Mouse (Mus musculus): ENCODE results near the gene Ifna12. TPM values are rescaled to one million over a fixed set of nuclear protein-coding genes. Genes with fewer than 3 reads are reported as not detected.
A peak's percentile ranks its signal among the peaks of the same experiment; 100 is the strongest.
"Not testable (repeated sequence)": the region's sequence is repeated elsewhere in the genome, so short reads cannot be mapped to it uniquely, and the experiment has no call there.

The Ifna12 gene
- not detected in 2 replicates for polyA plus RNA-seq (2016; fragmentation: Nextera tagmentation; extraction: Ambion mirVana)

DNA sequence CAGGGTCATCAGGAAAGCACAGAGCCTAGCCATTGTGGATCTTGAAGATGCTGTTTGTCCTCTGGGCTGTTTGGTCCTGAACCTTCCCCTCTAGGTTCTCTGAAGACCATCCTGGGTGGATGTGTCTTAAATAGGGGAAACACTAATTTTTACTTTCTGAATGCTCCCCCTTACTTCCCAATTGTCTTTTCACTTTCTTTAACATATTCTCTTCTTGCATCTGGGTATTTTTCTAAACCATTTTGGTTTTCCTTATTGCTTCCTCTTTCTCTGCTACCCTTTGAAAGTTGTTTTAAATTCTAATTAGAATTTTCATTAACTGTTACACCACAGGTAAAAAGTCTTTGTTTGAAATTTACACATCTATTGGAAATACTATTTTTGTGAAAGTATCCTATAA lies at the start of gene Ifna12:
Gene Ifna12 (minus strand): TSS at position 101 of the 400 bp plus-strand sequence.
- no peaks in the 10 kb centered on the region for H3K4me1 ChIP-seq (replicated peaks)

DNA sequence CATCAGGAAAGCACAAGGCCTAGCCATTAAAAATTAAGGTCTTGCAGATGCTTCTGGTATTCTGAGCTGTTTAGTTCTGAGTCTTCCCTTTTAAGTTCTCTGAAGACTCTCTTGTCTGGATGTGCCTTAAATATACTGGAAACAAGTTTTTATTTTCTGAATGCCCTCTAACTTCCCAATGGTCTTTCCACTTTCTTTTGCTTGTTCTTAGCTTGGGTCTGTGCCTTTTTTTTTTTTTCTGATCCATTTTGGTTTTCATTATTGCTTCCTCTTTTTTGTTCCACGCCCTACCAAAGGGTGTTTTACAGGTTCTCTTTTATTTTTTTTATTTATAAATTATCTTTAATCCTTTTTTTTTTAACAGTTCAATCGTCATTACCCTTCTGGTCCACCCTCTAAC lies 41.2 kb upstream of the Ifna12 start, which contains the start of gene Ifna13:
Gene Ifna13 (minus strand): TSS at position 101 of the 400 bp plus-strand sequence.
- Histone ChIP-seq H3K4me3 (replicated peaks) (no peak within 1 kb of the TSS), H3K27ac (0 out of 2 replicates have a peak within 1 kb of the TSS, but pooled peaks have one; percentile 35), H3K36me3 (no peaks in the 10 kb centered on the region), H3K4me1 (replicated peaks) (no peaks in the 10 kb centered on the region), H3K9ac (replicated peaks) (no peak within 1 kb of the TSS), H3K4me2 (no peak within 1 kb of the TSS), H3K27me3 (no peaks in the 10 kb centered on the region), H3K9me3 (no peaks in the 10 kb centered on the region)
- WGBS, result 56% methylated on average over 2 of the region's 2 CpGs
- no peak for ATAC-seq (ENCODE audit: insufficient number of reproducible peaks, insufficient read depth, low FRiP score, low TSS enrichment, low read depth)

More for the DNA sequence above, at the start of gene Ifna12:
- Histone ChIP-seq H3K9me3 (no peaks in the 10 kb centered on the region), H3K27ac (no peak within 1 kb of the TSS), H3K27me3 (no peaks in the 10 kb centered on the region), H3K4me3 (replicated peaks) (no peak within 1 kb of the TSS), H3K36me3 (no peaks in the 10 kb centered on the region), H3K4me2 (no peak within 1 kb of the TSS), H3K9ac (replicated peaks) (no peak within 1 kb of the TSS)
- ATAC-seq (ENCODE audit: insufficient number of reproducible peaks, insufficient read depth, low FRiP score, low TSS enrichment, low read depth), result no peak

DNA sequence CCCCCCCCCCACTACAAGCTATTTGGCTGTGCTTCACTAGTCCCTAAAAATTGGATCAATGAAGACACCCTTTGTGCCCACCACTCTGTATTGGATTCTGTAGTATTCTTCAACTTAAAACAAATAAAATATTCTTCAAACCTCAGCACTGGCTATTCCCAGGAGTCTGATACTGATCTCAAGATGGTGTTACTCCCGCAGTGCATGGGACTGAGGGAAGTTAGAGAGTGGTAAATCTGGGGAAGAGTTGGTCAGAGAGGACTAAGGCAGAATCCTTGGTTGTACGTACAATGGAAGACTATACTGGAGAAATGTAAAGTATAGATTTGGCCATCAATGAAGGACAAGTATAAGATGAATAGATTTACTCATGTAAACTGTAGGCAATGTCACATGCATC lies 39.4 kb upstream of the Ifna12 start:
- H3K27ac ChIP-seq, result no peak overlapping the region
- H3K4me3 ChIP-seq (replicated peaks), result no peak overlapping the region
- ATAC-seq (ENCODE audit: insufficient number of reproducible peaks, insufficient read depth, low FRiP score, low TSS enrichment, low read depth), result no peak
- WGBS, result 42% methylated on average over 2 of the region's 2 CpGs
- H3K9ac ChIP-seq (replicated peaks), result no peak overlapping the region
- no peaks in the 10 kb centered on the region for H3K27me3 ChIP-seq
- no peaks in the 10 kb centered on the region for H3K4me1 ChIP-seq (replicated peaks)
- no peak overlapping the region for H3K4me2 ChIP-seq
- H3K36me3 ChIP-seq, result no peaks in the 10 kb centered on the region
- H3K9me3 ChIP-seq, result no peaks in the 10 kb centered on the region

DNA sequence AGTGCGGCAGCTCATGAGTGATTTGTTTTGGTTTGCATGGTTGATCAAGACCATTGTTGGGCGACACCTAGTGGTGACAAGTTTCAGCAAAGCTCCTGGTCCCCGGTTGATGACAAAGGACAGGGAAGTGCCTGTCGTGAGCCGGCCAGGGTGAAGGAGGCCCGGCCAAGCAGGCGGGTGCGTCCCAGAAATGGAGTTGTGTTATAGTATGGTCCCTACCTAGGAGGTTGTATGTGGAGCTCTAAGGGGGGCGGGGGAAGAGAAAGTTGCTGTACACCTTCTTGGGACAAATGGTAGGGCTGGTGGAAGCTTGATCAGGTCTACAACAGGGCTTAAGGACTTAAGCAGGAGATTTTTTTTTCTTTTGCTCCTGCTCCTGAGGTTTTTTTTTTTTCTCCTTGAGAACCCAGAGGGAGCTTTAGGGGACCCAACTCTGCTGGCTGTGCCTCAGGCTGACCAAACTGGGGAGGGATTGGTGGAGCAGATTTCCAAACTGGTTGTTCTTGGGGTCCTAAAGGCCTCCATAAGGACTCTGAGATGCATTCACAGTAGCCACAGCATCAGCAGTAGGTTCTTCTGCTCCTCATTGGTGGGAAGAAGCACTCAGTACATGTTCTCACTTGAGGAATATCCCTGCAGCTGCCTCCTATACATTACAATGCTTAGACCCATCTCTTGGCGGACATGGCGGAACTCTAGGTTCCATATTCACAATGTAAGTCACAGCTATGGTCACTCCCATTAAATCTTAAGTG lies 38.1 kb upstream of the Ifna12 start:
- Histone ChIP-seq H3K27me3 (no peaks in the 10 kb centered on the region), H3K9me3 (no peaks in the 10 kb centered on the region), H3K27ac (0 out of 2 replicates have a peak overlapping the region, but pooled peaks have one; percentile 12), H3K4me3 (replicated peaks) (peak overlapping the region; percentile 32), H3K4me2 (peak overlapping the region; percentile 50), H3K36me3 (no peaks in the 10 kb centered on the region), H3K9ac (replicated peaks) (no peak overlapping the region), H3K4me1 (replicated peaks) (no peaks in the 10 kb centered on the region)
- WGBS, result 15% methylated on average over 11 of the region's 11 CpGs
- ATAC-seq (ENCODE audit: insufficient number of reproducible peaks, insufficient read depth, low FRiP score, low TSS enrichment, low read depth), result peak; percentile 94

DNA sequence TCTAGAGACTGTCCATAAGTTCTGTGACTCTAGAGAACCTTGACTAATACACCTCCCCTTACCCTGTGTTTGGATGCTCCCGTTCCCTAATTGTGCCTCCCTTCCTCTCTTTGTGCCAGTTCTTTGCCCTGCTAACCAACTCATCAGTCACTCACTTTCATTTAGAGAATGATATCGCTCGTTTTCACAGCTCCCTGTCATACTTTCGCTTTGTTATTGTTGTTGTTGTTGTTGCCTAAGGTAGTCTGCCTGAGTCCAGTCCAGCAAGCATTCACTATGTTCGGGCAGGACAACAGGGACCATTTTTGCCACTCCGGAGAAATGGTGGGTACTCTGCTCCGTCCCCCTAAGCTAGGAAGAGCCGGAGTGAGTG lies 37.5 kb upstream of the Ifna12 start:
- peak overlapping the region; percentile 50 for H3K4me2 ChIP-seq
- no peaks in the 10 kb centered on the region for H3K4me1 ChIP-seq (replicated peaks)
- 0 out of 2 replicates have a peak overlapping the region, but pooled peaks have one; percentile 12 for H3K27ac ChIP-seq
- H3K4me3 ChIP-seq (replicated peaks), result peak overlapping the region; percentile 32
- no peaks in the 10 kb centered on the region for H3K27me3 ChIP-seq
- H3K36me3 ChIP-seq, result no peaks in the 10 kb centered on the region
- H3K9me3 ChIP-seq, result no peaks in the 10 kb centered on the region
- ATAC-seq (ENCODE audit: insufficient number of reproducible peaks, insufficient read depth, low FRiP score, low TSS enrichment, low read depth), result no peak
- WGBS, result 64% methylated on average over 8 of the region's 8 CpGs
- no peak overlapping the region for H3K9ac ChIP-seq (replicated peaks)

DNA sequence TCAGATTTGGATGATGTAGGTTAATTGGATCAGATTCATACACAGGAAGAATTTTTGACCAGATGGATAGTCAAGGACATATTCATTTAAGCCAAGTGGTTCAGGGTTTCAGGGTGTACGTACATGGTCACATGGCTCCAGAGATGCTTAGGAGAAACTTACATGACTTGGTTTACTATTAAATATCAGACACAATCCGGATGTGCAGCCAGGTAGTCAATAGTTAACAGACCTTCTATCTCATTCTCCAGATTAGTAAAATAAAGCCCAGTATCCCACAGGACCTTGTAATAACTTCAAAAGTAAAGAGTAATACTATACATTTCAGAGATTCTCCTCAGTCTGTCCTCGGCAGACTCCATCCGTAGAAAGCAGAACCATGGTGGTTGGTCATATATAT lies 31.1 kb upstream of the Ifna12 start, which contains the start of gene C87499:
Gene C87499 (minus strand): TSS at position 101 of the 400 bp plus-strand sequence.
- Histone ChIP-seq H3K9me3 (no peaks in the 10 kb centered on the region), H3K36me3 (no peaks in the 10 kb centered on the region), H3K27me3 (no peaks in the 10 kb centered on the region), H3K4me3 (replicated peaks) (no peak within 1 kb of the TSS), H3K9ac (replicated peaks) (no peak within 1 kb of the TSS), H3K4me2 (no peak within 1 kb of the TSS), H3K27ac (no peak within 1 kb of the TSS), H3K4me1 (replicated peaks) (no peaks in the 10 kb centered on the region)
- 86% methylated on average over 4 of the region's 4 CpGs for WGBS
- ATAC-seq (ENCODE audit: insufficient number of reproducible peaks, insufficient read depth, low FRiP score, low TSS enrichment, low read depth), result no peak

DNA sequence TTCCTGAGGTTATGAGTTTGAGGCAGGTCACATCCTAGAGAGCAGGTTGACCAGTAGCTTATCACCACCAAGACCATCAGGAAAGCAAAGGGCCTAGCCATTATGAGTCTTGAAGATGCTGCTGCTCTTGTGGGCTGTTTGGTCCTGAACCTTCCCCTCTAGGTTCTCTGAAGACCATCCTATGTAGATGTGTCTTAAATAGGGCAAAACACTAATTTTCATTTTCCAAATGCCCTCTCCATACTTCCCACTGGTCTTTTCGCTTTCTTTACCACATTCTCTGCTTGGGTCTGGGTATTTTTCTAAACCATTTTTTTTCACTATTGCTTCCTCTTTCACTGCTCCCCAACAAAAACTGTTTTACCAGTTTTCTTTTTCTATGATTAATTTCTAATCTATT lies 10.9 kb downstream of the Ifna12 start, which contains the start of gene Ifna9:
Gene Ifna9 (minus strand): TSS at position 101 of the 400 bp plus-strand sequence.
- Histone ChIP-seq H3K9ac (replicated peaks) (no peak within 1 kb of the TSS), H3K4me1 (replicated peaks) (no peaks in the 10 kb centered on the region), H3K36me3 (no peaks in the 10 kb centered on the region), H3K4me2 (no peak within 1 kb of the TSS), H3K9me3 (no peaks in the 10 kb centered on the region), H3K27me3 (no peaks in the 10 kb centered on the region), H3K4me3 (replicated peaks) (no peak within 1 kb of the TSS), H3K27ac (no peak within 1 kb of the TSS)
- WGBS, result 90% methylated on average over 1 of the region's 1 CpGs
- no peak for ATAC-seq (ENCODE audit: insufficient number of reproducible peaks, insufficient read depth, low FRiP score, low TSS enrichment, low read depth)

DNA sequence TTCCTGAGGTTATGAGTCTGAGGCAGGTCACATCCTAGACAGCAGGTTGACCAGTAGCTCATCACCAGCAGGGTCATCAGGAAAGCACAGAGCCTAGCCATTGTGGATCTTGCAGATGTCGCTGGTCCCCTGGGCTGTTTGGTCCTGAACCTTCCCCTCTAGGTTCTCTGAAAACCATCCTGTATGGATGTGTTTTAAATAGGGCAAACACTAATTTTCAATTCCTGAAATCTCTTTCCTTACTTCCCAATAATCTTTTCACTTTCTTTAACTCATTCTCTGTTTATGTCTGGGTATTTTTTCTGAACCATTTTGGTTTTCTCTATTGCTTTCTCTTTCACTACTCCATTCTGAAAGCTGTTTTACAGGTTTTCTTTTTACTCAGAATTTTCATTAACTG lies 31.5 kb downstream of the Ifna12 start, which contains the start of gene Ifna14:
Gene Ifna14 (minus strand): TSS at position 101 of the 400 bp plus-strand sequence.
- H3K4me2 ChIP-seq, result no peak within 1 kb of the TSS
- H3K4me1 ChIP-seq (replicated peaks), result no peaks in the 10 kb centered on the region
- no peaks in the 10 kb centered on the region for H3K9me3 ChIP-seq
- WGBS, result 63% methylated on average over 1 of the region's 1 CpGs
- H3K36me3 ChIP-seq, result no peaks in the 10 kb centered on the region
- no peak for ATAC-seq (ENCODE audit: insufficient number of reproducible peaks, insufficient read depth, low FRiP score, low TSS enrichment, low read depth)
- no peaks in the 10 kb centered on the region for H3K27me3 ChIP-seq
- no peak within 1 kb of the TSS for H3K27ac ChIP-seq
- H3K9ac ChIP-seq (replicated peaks), result no peak within 1 kb of the TSS
- no peak within 1 kb of the TSS for H3K4me3 ChIP-seq (replicated peaks)

DNA sequence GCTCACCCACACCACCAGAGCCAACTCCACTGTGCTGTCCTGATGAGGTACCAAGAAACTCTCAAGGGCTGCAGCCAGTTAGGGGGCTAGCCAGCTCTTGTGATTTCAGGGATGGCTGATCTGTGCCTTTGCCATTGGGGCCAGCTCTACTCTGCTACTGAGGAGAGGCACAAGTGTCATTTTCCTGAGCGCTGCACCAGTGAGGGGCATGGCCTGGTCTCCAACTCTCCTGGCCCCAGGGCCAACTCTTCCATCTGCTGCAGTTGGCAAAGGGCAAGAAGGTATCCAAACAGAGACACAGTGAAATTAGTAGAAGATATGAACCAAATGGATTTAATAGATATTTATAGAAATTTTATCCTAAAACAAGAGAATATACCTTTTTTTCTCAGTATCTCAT lies 41.4 kb downstream of the Ifna12 start:
- Histone ChIP-seq H3K9ac (replicated peaks) (no peak overlapping the region), H3K4me2 (no peak overlapping the region), H3K27ac (no peak overlapping the region), H3K27me3 (no peaks in the 10 kb centered on the region), H3K36me3 (no peaks in the 10 kb centered on the region), H3K9me3 (no peaks in the 10 kb centered on the region), H3K4me3 (replicated peaks) (no peak overlapping the region), H3K4me1 (replicated peaks) (no peaks in the 10 kb centered on the region)
- WGBS, result 95% methylated on average over 1 of the region's 1 CpGs
- no peak for ATAC-seq (ENCODE audit: insufficient number of reproducible peaks, insufficient read depth, low FRiP score, low TSS enrichment, low read depth)

DNA sequence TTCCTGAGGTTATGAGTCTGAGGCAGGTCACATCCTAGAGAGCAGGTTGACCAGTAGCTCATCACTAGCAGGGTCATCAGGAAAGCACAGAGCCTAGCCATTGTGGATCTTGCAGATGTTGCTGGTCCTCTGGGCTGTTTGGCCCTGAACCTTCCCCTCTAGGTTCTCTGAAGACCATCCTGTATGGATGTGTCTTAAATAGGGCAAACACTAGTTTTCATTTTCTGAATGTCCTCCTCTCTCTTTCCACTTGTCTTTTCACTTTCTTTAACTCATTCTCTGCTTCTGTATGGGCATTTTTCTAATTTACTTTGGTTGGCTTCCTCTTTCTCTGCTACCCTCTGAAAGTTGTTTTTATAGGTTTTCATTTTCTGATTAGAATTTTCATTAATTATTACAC lies 45.0 kb downstream of the Ifna12 start, which contains the start of gene Ifna15:
Gene Ifna15 (minus strand): TSS at position 101 of the 400 bp plus-strand sequence.
- not testable (repeated sequence) for H3K27ac ChIP-seq; ATAC-seq (ENCODE audit: insufficient number of reproducible peaks, insufficient read depth, low FRiP score, low TSS enrichment, low read depth); H3K9me3 ChIP-seq; H3K27me3 ChIP-seq; H3K4me2 ChIP-seq; H3K4me3 ChIP-seq (replicated peaks); H3K4me1 ChIP-seq (replicated peaks); H3K9ac ChIP-seq (replicated peaks); H3K36me3 ChIP-seq
